Mouse (Mus musculus): Measurements from ENCODE around the gene Rtn4ip1.

Rtn4ip1 gene

DNA sequence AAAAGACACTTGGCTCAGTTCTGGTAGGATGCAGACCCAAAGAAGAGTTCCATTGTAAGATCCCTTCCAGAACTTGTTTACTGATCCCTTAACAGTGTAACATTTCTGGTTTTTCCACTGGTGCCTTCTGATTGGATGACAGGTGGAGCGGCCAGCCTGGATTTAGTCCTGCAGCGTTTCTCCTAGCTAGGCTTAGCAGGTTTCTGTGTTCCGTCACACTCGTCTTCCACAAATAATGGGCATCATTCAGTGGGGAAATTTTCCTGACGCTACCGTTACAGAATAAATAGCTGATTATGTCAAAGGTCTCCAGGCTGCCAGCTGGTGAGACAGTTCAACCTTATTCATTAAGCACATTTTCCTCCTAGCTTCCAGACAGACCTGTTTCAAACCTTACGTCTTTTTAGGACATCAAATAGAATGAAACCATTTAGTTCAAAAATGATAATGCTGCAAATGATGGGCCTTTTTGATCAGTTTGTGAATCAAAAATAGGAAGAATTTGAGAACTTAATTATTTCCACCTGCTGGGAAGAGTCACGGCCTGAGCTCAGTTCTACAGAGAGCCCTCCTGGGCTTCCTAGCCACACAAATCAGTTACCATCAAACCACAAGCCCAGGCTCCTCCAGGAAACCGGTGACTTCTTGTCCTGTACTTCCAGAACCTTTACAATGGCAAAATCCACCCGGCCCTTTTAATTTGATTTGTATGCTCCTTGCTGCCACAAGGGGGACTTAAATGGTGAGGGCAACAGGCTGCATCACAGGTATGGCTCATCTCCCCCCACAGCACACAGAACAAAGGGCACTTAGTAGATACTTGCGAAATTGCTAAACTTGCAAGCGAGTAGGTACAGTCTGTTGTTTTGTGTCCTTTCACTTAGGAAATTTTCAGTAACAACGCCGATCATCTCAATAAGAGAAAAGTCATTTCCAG, 100.7 kb downstream of the Rtn4ip1 start:
- peak; percentile 81 for DNase-seq (ENCODE audit: low read depth, low spot score)

DNA sequence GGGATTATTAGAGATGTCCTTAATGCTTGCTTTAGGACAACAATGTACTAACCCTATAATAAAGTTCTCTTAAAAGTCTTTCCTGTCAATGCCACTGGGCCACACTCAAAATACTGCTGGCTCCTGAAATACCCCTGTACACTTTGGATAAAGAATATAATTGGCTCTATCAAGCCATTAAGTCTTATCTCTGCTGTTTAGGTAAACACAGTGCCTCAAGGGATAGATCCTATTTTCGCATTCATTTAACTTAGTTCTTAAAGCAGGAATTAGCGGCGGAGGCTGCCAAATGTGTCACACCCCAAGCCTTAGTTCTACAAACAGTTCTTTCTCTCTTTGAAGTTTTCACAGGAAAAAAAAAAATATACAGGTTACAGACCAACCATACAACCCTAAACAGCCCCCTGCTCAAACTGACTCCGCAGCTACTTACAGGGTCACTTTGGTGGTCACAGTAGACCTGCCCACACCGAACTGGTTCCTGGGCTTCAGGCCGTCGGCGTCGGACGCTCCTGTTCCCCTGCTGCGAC, 101.5 kb downstream of the Rtn4ip1 start:
- no peak for DNase-seq (ENCODE audit: low read depth, low spot score)

DNA sequence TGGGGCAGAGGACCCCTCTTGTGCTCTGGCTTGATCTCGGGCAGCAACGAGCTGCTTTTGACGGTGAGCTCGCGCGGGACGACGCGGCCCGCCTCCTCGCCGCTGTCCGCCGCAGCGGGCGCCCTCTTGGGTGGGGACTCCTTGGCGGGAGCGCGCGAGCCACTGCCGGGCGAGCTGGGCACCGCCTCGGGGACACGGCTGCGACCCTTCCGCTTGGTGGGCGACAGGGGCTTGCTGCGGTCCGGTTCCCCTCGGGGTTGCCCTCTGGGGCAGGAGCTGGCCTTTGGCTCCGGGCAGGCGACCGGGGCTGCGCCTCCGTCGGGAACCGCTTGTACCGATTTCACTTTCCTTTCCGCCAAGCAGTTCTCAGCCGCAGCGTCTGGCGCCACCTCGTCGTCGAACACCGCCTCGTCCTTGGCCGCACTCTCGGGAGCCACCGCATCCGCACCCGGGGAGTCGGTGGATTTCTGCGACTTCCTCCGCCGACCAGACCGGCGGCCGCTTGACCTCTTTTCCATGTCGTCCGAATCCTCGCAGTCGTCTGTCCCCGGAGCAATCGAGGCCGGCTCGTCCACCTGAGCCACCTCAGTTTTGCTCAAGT, 102.0 kb downstream of the Rtn4ip1 start:
- peak; percentile 32 for DNase-seq (ENCODE audit: low read depth, low spot score)

DNA sequence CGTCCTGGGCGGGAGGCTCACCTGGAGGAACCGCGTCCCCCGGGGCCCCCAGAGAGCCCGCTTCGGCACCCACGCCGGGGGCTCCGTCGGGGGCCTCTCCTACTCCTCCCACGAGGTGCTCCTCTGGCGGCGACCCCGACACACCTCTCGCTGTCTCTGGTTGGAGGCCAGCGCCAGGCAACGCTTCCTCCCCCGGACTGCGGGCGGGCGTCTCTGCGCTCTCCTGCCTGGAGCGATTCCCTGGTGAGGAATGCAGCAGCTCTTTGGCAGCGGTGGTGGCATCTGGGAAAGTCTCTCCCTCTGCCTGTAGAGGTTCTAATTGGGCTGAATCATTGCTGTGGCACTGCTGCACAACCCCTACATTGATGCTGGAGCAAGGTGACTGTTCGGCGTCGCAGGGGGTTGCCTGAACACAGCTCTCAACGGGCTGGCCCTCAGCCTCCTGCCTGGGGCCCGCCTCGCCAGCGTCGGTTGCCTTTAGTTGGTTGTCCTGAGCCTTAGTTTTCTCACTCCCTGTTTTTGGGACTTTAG, 102.7 kb downstream of the Rtn4ip1 start:
- DNase-seq (ENCODE audit: low read depth, low spot score), result peak; percentile 47

DNA sequence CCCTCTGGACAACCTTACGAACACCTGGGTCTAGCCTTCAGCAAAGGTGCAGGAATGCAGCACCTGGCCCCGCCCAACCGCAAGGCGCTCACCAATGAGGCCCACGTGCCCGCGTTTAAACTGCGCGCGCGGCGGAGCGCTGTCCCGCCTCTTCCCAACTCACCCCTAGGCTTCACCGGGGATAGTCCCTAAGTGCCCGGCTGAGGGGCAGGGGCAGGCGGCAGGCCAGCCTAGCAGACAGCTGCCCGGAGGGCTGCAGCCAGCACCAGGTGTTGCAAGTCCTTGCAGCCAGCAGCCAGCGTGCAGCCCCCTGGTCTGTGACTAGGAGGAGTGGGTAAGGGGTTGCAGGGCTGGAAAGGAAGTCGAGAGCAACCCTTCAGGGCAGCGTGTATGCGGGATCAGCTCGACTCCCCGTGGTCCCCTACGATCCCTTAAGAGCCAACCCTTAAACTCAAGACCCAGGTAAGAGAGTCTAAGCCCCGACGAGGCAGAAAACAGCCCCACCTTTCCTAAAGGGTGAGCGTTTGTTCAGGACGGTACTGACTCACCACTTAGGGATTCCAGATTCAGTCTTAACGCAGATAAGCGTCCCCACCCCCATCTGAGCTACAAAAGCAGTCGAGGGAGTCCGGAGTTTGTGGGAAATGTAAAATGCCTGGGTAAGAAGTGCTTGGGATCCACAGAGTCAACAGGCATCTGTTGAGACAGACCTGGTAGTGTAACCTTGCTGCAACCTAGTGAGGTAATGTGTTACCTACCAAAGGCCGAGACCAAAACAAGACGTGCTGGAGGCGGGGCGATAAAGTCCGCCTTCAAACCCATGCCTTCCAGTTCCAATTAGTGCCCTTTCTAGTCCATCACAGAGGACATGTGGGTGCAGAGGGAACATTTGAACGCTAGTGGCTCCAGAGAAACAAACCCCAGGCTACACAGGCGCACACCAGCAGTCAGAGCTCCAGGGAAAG, 104.4 kb downstream of the Rtn4ip1 start:
- peak; percentile 73 for DNase-seq (ENCODE audit: low read depth, low spot score)
